Mouse (Mus musculus) spleen, postnatal 4 days (tissue): ENCODE measurements at regions not wholly inside any gene's neighbourhood (a gene's known extent, or its start where the extent isn't known, plus 50 kb on each side); places are given as distances from the start of the nearest gene placed in this dataset.

Experiments
- DNase-seq, 2 experiments: peaks; one replicate each; pipeline ENCODE4 v3.0.0; 2022; ENCODE audit warnings: low spot score in 2 of 2

- no peak for DNase-seq
Measured at GRCm38 (mm10) chr14:90488301-90488700, 2017.1 kb upstream of the Pcdh20 start.

GRCm38 (mm10) chr14:90447971-90448370 lies 1976.8 kb upstream of the Pcdh20 start:
- DNase-seq, result no peak

DNA sequence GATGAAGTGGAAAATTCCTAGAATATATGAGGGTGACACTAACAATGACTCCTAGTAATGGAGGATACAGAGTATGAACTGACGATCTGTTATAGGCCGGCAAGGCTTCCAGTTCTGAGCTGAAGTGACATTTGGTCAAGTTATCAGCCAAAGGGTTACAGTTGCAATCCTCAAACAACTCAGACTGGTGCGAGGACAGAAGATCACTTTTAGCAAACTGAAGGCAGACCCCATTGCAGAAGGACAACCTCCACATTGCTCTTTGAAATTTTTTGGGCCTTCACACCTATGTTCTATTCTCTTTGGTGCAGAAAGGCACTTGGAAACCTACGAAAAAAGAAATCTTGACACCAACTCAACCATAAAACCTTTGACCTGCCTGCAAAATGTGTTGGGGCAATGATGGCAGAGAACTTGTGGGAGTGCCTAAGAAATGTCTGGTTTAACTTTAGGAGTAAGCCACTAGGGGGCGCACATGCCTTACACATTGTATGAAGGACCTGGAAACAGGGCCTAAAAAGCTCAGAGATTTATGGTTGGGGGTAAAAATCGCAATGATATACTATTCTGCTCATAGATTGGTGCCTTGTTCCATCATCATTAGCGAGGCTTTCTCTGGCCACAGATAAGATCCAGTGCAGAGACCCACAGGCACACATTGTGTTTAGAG lies 1961.8 kb upstream of the Pcdh20 start:
- DNase-seq, result peak in 1 of 2 experiments; percentile 65

GRCm38 (mm10) chr14:90412707-90413106 lies 1941.5 kb upstream of the Pcdh20 start:
- no peak for DNase-seq

GRCm38 (mm10) chr14:90406350-90406749 lies 1935.2 kb upstream of the Pcdh20 start:
- no peak for DNase-seq

- no peak for DNase-seq
Measured at GRCm38 (mm10) chr14:90405476-90405875, 1934.3 kb upstream of the Pcdh20 start.

- DNase-seq, result no peak
Measured at GRCm38 (mm10) chr14:90367256-90367936, 1896.2 kb upstream of the Pcdh20 start.

- DNase-seq, result no peak
Measured at GRCm38 (mm10) chr14:90334541-90334940, 1863.3 kb upstream of the Pcdh20 start.

- peak; percentile 24 to 68 for DNase-seq
Measured at GRCm38 (mm10) chr14:90295456-90295855, 1824.3 kb upstream of the Pcdh20 start.

GRCm38 (mm10) chr14:90246042-90246441 lies 1774.8 kb upstream of the Pcdh20 start:
- DNase-seq, result no peak

DNA sequence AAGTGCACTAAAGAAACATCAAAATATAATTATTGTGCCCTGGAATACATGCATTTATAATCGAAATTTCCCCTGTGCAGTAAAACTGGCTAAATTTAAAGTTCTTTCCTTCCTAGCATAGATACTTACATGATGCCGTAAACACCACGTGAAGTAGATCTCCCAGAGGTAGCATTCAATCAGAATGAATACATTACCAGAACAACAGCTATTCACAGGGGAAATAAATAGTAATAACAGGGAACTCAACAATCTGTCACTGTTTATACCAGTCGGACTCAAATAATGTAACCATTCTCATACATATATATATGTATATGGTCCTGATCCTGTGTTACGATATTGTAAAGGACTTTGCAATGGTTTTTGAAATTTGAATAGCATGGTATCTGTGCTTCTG lies 1761.5 kb upstream of the Pcdh20 start:
- no peak for DNase-seq

DNA sequence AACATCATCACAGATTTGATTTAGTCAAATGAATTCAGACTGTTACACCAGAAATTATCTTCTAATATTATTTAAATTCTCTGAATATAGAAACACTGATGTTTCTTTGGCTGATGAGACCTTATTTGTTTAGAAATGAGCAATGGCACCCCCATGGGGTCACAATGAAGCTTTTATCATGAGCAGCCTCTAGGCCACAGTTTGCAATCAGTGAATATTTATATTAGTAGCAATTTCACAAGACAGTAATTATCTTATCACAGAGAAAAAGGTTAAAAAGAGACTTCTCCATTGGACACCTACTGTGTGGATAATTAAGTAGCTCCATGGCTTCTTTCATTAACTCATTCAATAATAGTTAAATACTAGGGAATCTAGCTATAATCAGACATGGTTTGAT lies 1729.1 kb upstream of the Pcdh20 start:
- no peak for DNase-seq

DNA sequence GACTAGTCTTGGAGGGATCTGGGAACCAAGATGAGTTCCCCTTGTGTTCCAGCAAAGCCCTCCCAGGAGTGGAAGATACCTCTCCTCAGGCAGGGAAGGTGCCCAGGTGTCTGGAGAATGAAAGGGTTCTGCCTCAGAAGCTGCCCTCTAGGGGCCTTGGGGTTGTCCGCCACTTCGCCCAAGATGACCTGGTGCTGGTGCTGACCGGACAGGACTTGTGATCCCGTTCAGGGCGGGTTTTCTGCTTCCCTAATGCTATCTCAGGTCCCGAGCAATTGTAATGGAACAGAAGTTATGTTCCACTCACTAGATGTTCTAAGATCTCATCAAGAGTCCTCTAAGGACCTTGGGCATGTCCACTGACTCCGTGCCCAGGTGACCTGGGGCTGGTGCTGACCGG lies 1726.6 kb upstream of the Pcdh20 start:
- no peak for DNase-seq

DNA sequence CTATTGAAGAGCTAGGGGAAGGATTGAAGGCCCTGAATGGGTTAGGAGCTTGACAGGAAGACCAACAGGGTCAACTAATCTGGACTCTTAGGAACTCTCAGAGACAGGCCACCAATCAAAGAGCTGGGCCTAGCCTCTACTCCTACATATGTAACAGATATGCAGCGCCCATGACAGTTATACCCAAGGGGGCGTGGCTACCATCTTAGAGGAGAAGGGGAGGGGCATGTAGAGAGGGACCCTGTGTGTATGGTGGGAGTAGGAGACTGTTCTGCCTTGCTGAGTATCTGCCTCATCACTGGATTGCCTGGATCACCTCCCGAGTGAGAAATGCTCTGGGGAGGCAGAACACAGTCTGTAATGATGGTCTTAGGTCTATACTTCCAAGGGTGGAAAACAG lies 1701.5 kb upstream of the Pcdh20 start:
- no peak for DNase-seq
